Mouse (Mus musculus): Measurements from ENCODE around the gene Bcl2l12. TPM values are rescaled to one million over a fixed set of nuclear protein-coding genes. Genes with fewer than 3 reads are reported as not detected.

The Bcl2l12 gene
- total RNA-seq, 2 experiments from 2014 or later: 25.9 to 26.2 TPM

GRCm38 (mm10) chr7:45017242-45018061 is 18.9 kb upstream of the Bcl2l12 start, which contains the start of gene Rras:
Gene Rras (plus strand): TSS chr7:45017961.
- ATAC-seq (replicated peaks; ENCODE audit: poor library complexity): peak; percentile 77

GRCm38 (mm10) chr7:45016761-45017160 is 18.2 kb upstream of the Bcl2l12 start:
- ATAC-seq (replicated peaks; ENCODE audit: poor library complexity): no peak

DNA sequence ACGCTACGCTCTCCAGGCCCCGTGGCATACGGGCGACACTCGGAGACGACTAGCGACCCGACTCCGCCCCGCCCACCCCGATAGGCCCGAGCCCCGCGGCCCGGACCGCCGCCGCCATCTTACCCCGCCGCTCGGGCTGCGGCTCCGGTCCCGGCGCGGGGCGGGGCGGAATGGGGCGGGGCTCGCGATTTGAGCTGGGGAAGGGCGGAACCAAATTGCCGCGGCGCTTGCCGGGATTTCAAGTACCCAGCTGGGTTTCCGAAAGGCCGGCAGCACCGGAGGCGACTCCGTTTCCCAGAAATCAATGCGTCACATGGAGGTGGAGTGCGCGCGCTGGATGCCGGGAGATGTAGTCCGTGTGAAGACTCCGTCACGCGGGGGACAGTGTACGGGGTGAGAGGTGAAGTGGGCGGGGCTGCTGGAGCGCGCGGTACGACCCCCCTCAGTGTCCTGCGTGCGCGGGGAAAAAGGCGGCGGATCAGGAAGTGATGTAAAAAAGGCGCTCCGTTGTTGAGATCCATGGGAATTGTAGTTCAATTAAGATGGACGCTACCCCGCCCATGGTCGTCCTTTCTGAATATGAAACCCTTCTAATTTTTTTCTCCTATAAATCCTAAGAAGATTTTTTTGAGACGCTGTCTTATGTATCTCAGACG is 17.6 kb upstream of the Bcl2l12 start, which contains the start of gene Scaf1:
Gene Scaf1, minus strand, starts transcription at position 407 of the 656 bp plus-strand sequence.
- peak; percentile 75 for ATAC-seq (replicated peaks; ENCODE audit: poor library complexity)

DNA sequence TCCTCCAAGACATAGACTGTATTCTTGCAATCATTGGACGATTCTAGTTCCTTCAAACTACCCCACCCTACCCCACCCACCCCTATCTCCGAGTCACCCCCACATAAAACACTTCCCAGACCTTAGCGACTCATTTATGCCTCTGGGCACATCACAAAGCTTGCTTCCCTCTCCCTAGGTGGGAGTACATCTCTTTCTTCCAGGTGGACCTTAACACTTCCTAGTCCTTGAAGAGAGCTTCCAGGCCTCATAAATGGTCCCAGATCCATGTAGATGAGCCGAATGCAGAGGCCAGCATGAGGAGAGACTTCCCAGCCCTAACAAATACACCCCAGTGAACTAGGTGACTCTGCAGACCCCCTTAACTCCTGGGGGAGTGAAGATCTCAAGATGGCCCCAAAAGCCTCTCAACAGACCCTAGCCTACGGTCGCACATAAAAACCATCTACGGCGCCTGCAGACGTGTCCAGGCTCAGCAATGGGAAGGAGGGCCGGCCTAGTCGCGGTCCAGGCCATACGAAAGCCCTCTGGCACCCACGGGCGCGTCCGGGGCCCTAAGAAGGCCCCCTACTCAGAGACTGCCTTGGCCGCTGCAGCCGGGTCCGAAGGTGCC is 16.9 kb upstream of the Bcl2l12 start:
- ATAC-seq (replicated peaks; ENCODE audit: poor library complexity): no peak

DNA sequence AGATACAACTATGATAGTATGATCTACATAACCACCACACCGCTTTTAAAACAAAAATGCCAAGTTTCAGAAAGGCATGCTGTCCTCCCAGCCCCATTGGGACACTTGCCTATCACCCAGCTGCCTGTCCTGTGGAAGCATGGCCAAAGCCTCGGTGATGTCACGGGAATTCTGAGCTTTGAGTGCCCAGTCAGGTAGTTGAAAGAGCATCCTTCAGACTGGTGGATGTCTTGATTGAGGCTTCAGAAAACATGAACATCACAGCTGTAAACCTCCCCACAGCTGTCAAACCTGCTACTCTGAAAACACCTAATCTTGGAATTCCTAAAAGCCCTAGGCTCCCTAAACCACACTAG is 15.6 kb upstream of the Bcl2l12 start:
- ATAC-seq (replicated peaks; ENCODE audit: poor library complexity): no peak

- no peak for ATAC-seq (replicated peaks; ENCODE audit: poor library complexity)
Observed at GRCm38 (mm10) chr7:45013366-45014095, 15.0 kb upstream of the Bcl2l12 start.

DNA sequence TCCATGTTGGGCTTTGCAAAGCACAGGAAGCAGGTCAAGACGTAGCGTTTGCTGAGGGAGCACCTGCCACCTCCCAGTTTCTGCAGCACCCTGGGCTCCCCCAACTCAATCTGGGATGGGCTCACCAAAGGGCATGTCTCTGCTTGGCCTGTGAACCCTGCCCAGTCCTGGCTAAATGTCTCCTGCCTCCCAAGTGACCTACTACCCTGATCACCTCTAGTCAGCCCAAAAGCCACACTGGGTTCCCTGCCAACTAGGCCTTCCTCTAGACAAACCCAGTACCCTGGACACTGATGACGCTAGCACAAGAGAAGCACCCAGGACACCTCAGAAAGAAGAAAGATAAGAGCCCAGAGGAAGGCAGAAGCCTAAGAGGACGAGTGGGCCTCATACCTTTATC is 14.3 kb upstream of the Bcl2l12 start:
- no peak for ATAC-seq (replicated peaks; ENCODE audit: poor library complexity)

GRCm38 (mm10) chr7:45012011-45012410 is 13.5 kb upstream of the Bcl2l12 start:
- ATAC-seq (replicated peaks; ENCODE audit: poor library complexity): no peak

DNA sequence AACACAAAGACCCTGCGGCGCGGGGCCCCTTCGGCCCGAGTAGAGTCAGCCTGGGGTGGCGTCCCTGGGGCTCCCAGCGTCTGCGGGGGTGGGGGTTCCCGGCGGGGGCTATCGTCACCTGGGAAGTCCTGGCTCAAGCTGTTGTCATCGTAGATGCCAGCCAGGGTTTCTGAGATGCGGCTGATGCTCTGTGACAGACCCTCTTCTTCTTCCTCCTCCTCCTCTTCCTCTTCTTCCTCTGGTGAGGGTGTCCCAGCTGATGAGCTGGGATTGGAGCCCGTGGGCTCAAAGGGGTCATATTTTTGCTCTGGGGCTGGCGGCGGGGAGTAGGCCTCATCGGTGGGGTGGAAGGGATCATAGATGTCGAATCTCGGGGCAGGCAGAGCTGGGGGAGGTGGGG is 9.9 kb upstream of the Bcl2l12 start:
- no peak for ATAC-seq (replicated peaks; ENCODE audit: poor library complexity)

GRCm38 (mm10) chr7:45007846-45008245 is 9.3 kb upstream of the Bcl2l12 start:
- ATAC-seq (replicated peaks; ENCODE audit: poor library complexity): no peak

DNA sequence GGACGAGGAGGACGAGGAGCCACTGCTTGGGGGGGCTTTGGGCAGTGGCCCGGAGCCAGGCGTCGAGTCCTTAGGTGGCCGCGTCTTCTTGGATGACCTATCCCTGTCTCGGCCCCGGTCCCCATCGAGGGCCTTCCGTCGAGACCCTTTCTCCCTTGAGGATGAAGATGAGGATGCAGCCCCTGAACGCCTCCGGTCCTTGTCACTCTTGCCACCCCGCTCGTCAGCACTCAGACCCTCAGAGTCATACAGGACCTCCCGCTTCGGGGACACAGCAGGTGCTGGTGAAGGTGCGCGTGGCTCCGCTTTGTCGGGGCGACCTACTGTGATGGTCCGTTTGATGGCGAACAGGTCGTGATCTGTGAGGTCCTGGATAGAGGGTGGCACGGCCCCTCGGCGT is 8.6 kb upstream of the Bcl2l12 start:
- no peak for ATAC-seq (replicated peaks; ENCODE audit: poor library complexity)

DNA sequence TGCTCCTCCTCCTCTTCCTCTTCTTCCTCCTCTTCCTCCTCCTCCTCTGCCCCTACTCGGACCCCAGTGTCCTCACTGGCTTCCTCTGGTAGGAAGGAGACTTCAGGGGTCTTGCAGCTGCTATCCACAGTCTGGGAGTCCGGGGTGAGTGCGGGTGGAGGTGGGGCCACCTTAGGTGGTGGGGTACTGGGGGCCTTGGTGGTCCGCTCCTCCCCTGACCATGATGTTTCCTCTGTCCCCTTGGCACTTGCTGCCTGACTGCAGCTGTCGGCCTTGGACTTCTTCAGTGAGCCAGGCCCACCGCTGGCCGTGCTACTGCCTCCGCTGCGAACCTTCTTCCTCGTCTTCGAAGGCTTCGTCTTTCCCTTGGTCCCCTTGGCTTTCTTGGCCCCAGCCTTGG is 8.0 kb upstream of the Bcl2l12 start:
- no peak for ATAC-seq (replicated peaks; ENCODE audit: poor library complexity)

GRCm38 (mm10) chr7:45005321-45005992 is 6.9 kb upstream of the Bcl2l12 start:
- ATAC-seq (replicated peaks; ENCODE audit: poor library complexity): no peak

GRCm38 (mm10) chr7:45004546-45004945 is 6.0 kb upstream of the Bcl2l12 start:
- peak; percentile 39 for ATAC-seq (replicated peaks; ENCODE audit: poor library complexity)

- no peak for ATAC-seq (replicated peaks; ENCODE audit: poor library complexity)
Observed at GRCm38 (mm10) chr7:45002440-45002839, 3.9 kb upstream of the Bcl2l12 start.

DNA sequence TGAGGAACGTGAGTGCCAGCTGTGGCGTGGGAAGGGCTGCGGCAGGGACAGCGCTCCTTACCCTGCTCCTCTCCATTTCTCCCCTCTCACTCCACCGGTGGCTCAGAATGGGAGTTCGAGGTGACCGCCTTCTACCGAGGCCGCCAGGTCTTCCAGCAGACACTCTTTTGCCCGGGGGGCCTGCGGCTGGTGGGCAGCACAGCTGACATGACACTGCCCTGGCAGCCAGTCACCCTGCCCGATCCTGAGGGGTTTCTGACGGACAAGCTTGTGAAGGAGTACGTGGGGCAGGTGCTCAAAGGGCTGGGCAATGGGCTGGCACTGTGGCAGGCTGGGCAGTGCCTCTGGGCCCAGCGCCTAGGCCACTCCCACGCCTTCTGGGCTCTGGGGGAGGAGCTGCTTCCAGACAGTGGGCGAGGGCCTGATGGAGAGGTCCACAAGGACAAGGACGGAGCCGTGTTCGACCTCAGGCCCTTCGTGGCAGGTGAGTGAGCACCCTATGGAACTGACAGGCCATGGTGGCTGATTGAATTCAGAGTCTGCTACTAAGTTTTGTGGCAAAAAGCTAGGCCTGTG is 2.1 kb upstream of the Bcl2l12 start:
- ATAC-seq (replicated peaks; ENCODE audit: poor library complexity): no peak

GRCm38 (mm10) chr7:44999753-45000152 is 1.2 kb upstream of the Bcl2l12 start:
- no peak for ATAC-seq (replicated peaks; ENCODE audit: poor library complexity)

DNA sequence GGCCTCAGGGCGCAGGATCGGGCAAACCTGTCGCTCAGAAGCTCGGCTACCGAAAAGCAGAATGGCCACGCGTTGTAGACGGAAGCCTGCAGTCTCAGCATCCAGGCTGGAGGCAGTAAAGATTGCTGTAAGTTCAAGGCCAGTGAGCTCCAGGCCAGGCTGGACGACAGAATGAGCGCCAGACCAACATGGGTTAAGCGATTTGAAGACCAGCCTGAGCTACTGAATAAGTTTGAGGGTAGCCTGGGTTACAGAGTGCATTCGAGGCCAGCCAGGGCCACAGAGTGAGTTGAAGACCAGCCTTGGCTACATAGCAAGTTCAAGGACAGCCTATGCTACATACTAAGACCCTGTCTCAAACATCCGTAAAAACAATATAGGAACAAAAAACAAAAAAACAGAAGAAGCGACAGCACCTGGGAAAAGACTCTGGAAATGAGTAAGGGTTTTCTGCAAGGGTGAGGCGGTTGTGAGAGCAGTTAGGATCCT is 528 bp downstream of the Bcl2l12 start:
- ATAC-seq (replicated peaks; ENCODE audit: poor library complexity): no peak

DNA sequence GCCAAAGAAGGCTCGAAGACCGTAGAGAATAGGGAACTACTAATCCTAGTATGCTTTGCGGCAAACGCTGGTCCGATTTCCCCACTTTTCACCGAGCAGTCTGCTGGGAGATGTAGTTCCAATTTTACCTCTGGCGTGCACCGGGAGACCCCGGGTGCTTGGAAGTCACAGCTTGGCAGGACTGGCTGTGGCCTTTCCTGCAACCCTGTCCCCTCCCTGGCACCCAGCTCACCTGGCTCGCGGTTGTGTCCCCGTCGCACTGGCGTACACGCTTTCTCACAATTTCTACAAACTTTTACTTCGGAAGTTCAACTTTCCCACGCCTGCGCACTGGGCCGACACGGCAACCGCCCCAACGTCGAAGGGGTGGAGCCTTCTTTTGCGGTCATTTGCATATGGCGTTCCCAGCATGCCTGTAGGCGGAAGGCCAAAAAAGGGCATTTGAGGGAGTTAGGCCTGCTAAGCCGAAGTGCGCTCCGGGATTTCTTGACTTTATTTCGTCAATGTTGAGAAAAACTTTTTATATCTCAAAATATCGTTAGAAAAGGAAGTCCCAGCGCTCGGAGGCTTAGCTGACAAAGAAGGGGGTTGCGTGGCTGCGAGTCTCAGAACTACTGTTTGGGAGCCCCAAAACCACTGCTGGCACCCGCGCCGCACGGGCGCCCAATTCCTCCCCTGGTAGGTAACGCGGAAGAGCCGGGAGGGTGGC is 1.1 kb downstream of the Bcl2l12 start, which contains the start of gene Irf3:
Gene Irf3, plus strand, starts transcription at position 418 of the 709 bp plus-strand sequence.
- ATAC-seq (replicated peaks; ENCODE audit: poor library complexity): peak; percentile 89
